Mouse (Mus musculus): ENCODE results near the gene Eid2b. TPM values are rescaled to one million over a fixed set of nuclear protein-coding genes. Genes with fewer than 3 reads are reported as not detected.

The Eid2b gene
- polyA plus RNA-seq, 1 experiment from 2014 or later, result 30.7 TPM

DNA sequence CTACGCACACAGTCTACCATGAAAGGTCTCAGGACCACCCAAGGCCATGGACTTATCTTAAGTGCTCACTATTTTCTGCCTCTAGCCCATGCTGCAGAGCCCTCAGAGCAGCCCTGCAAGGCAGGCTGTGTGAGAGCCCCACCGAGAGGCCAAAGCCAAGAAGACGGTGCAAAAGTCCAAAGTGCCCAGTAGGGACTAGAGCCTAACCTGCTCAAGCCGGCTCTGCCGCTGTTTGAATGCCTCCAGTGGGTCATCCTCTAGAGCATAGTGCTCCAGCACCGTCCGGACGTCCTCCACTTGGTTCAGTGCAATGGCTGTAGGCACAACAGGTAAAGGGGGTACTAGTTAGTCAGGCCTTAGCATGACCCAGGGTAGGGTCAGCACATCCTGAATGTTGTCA is 28.7 kb downstream of the Eid2b start:
- no peak overlapping the region for H3K27ac ChIP-seq
- peaks cover 57% of the 10 kb centered on the region for H3K36me3 ChIP-seq
- 94% methylated on average over 8 of the region's 8 CpGs for WGBS

GRCm38 (mm10) chr7:28309737-28310136 is 32.2 kb downstream of the Eid2b start:
- ATAC-seq (ENCODE audit: low FRiP score, low read depth), result no peak
- H3K36me3 ChIP-seq, result peaks cover 65% of the 10 kb centered on the region
- peak overlapping the region; percentile 2; the same call in 1 of the 2 replicates for H3K9ac ChIP-seq
- peak overlapping the region; percentile 7; the same call in 1 of the 2 replicates for H3K4me3 ChIP-seq
- no peaks in the 10 kb centered on the region for H3K27me3 ChIP-seq (replicated peaks)
- peak overlapping the region; percentile 95 for H3K4me2 ChIP-seq (replicated peaks)
- no peak overlapping the region; the same call in 1 of the 2 replicates for H3K27ac ChIP-seq
- WGBS, result 41% methylated on average over 9 of the region's 9 CpGs
- peaks cover 22% of the 10 kb centered on the region for H3K4me1 ChIP-seq
- H3K9me3 ChIP-seq, result no peaks in the 10 kb centered on the region

More for the DNA sequence above, 28.7 kb downstream of the Eid2b start:
- peaks cover 35% of the 10 kb centered on the region for H3K4me1 ChIP-seq
- H3K9me3 ChIP-seq, result no peaks in the 10 kb centered on the region
- H3K4me2 ChIP-seq (replicated peaks), result no peak overlapping the region
- no peak overlapping the region for H3K9ac ChIP-seq
- no peak overlapping the region for H3K4me3 ChIP-seq
- H3K27me3 ChIP-seq (replicated peaks), result no peaks in the 10 kb centered on the region
- no peak for ATAC-seq (ENCODE audit: low FRiP score, low read depth)

- H3K4me1 ChIP-seq, result peaks cover 22% of the 10 kb centered on the region
- 0 out of 2 replicates have a peak overlapping the region, but pooled peaks have one; percentile 5 for H3K27ac ChIP-seq
- 6% methylated on average over 35 of the region's 35 CpGs for WGBS
- no peaks in the 10 kb centered on the region for H3K9me3 ChIP-seq
- no peaks in the 10 kb centered on the region for H3K27me3 ChIP-seq (replicated peaks)
- peak overlapping the region; percentile 95 for H3K4me2 ChIP-seq (replicated peaks)
- H3K9ac ChIP-seq, result peak overlapping the region; percentile 82
- peak; percentile 59 for ATAC-seq (ENCODE audit: low FRiP score, low read depth)
- H3K36me3 ChIP-seq, result peaks cover 65% of the 10 kb centered on the region
- H3K4me3 ChIP-seq, result peak overlapping the region; percentile 76
Observed at GRCm38 (mm10) chr7:28311151-28311925, 33.8 kb downstream of the Eid2b start.

DNA sequence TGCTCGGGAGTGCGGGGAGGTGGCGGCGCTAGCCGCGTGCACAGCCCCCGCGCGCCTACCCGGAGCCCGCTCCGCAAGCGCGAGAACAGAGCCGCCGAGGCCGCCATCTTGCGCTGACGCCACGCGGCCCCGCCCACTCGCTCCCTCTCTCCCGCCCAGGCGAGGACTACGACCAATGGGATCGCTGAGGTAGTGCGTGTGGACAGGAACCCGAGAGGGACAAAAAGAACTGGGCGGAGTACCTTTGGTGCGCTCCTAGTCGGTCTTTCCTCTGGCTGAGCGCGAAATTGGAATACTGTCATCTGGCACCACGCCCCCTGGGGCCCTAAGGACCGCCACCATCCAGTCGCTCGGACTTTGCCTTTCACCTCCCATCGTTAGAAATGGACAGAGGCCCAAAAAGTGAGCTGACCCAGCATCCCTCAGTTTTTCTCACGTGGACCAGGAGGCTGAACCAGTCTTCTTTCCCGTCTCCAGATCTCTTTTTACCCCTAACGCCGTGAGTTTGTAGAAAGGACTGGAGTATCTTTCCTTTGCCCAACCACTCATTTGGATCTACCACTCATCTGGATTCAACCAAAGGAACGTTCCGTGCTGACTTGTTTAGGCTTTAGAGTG is 34.5 kb downstream of the Eid2b start, which contains the start of gene Timm50:
Timm50 (minus strand) TSS at position 147 of the 618 bp plus-strand sequence.
- peak; percentile 94 for ATAC-seq (ENCODE audit: low FRiP score, low read depth)
- Histone ChIP-seq H3K9ac (peak within 1 kb of the TSS; percentile 82), H3K9me3 (no peaks in the 10 kb centered on the region), H3K27me3 (replicated peaks) (no peaks in the 10 kb centered on the region), H3K27ac (0 out of 2 replicates have a peak within 1 kb of the TSS, but pooled peaks have one; percentile 5), H3K4me2 (replicated peaks) (peak within 1 kb of the TSS; percentile 95), H3K4me1 (peaks cover 22% of the 10 kb centered on the region), H3K36me3 (peaks cover 65% of the 10 kb centered on the region), H3K4me3 (peak within 1 kb of the TSS; percentile 76)
- under 1% methylated on average over 45 of the region's 45 CpGs for WGBS

DNA sequence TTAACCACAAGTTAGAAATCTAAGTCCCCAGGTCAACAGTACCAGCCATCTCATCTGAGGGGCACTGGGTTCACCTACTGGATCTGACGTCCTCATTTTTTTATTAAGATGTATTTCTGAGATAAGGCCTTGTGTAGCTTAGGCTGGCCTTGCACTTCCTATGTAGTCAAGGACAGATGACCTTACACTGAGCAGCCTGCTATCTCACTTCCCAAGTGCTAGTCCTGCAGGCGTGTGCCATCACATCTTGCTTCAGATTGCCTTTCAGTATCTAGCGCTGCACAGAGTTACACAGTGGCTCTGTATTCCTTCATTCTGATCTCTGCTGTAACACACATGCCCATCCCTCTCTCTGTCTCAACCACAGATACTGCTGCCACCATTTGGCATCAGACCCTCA is 40.5 kb downstream of the Eid2b start:
- H3K9me3 ChIP-seq, result no peaks in the 10 kb centered on the region
- no peak overlapping the region for H3K27ac ChIP-seq
- no peak overlapping the region for H3K4me2 ChIP-seq (replicated peaks)
- no peak for ATAC-seq (ENCODE audit: low FRiP score, low read depth)
- no peaks in the 10 kb centered on the region for H3K27me3 ChIP-seq (replicated peaks)
- no peak overlapping the region for H3K9ac ChIP-seq
- H3K4me1 ChIP-seq, result no peaks in the 10 kb centered on the region
- peaks cover 91% of the 10 kb centered on the region for H3K36me3 ChIP-seq
- whole genome bisulfite sequencing, result 91% methylated on average over 3 of the region's 3 CpGs
- H3K4me3 ChIP-seq, result no peak overlapping the region

- Histone ChIP-seq H3K36me3 (peaks cover 98% of the 10 kb centered on the region), H3K9ac (no peak overlapping the region), H3K9me3 (no peaks in the 10 kb centered on the region), H3K4me3 (no peak overlapping the region), H3K27ac (no peak overlapping the region), H3K4me1 (no peaks in the 10 kb centered on the region), H3K27me3 (replicated peaks) (no peaks in the 10 kb centered on the region), H3K4me2 (replicated peaks) (no peak overlapping the region)
- no peak for ATAC-seq (ENCODE audit: low FRiP score, low read depth)
- 94% methylated on average over 17 of the region's 17 CpGs for WGBS
Observed at GRCm38 (mm10) chr7:28318714-28319113, 41.2 kb downstream of the Eid2b start.

GRCm38 (mm10) chr7:28321974-28322720 is 44.6 kb downstream of the Eid2b start:
- Histone ChIP-seq H3K4me2 (replicated peaks) (no peak overlapping the region), H3K27me3 (replicated peaks) (no peaks in the 10 kb centered on the region), H3K36me3 (peaks cover 96% of the 10 kb centered on the region), H3K9me3 (no peaks in the 10 kb centered on the region), H3K27ac (no peak overlapping the region), H3K4me1 (no peaks in the 10 kb centered on the region), H3K9ac (no peak overlapping the region), H3K4me3 (no peak overlapping the region)
- no peak for ATAC-seq (ENCODE audit: low FRiP score, low read depth)
- 94% methylated on average over 15 of the region's 15 CpGs for WGBS

DNA sequence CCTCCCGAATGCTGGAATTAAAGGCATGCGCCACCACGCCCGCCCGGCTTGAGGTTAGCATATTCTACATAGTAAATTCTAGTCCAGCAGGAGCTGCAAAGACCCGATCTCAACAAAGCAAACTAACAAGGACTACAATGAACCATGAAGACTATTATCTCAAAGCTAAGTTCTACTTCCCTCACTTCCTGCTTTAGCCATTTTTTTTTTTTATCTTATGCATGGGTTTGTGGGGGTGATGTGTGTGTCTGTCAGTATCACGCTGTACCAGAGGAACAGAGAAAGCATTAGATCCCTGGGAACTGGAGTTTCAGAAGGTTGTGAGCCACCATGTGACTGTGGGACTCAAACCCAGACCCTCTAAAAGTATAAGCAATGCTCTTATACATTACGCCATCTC is 47.8 kb downstream of the Eid2b start:
- Histone ChIP-seq H3K4me3 (no peak overlapping the region), H3K4me1 (no peaks in the 10 kb centered on the region), H3K27me3 (replicated peaks) (no peaks in the 10 kb centered on the region), H3K4me2 (replicated peaks) (no peak overlapping the region), H3K9ac (no peak overlapping the region), H3K27ac (no peak overlapping the region), H3K36me3 (peaks cover 95% of the 10 kb centered on the region), H3K9me3 (no peaks in the 10 kb centered on the region)
- WGBS, result 94% methylated on average over 8 of the region's 8 CpGs
- ATAC-seq (ENCODE audit: low FRiP score, low read depth), result no peak

GRCm38 (mm10) chr7:28326457-28326856 is 48.9 kb downstream of the Eid2b start:
- no peaks in the 10 kb centered on the region for H3K9me3 ChIP-seq
- ATAC-seq (ENCODE audit: low FRiP score, low read depth), result no peak
- H3K36me3 ChIP-seq, result peaks cover 95% of the 10 kb centered on the region
- no peaks in the 10 kb centered on the region for H3K27me3 ChIP-seq (replicated peaks)
- WGBS, result 84% methylated on average over 4 of the region's 4 CpGs
- no peak overlapping the region for H3K4me2 ChIP-seq (replicated peaks)
- no peak overlapping the region for H3K27ac ChIP-seq
- H3K4me1 ChIP-seq, result no peaks in the 10 kb centered on the region
- H3K4me3 ChIP-seq, result no peak overlapping the region
- H3K9ac ChIP-seq, result no peak overlapping the region

DNA sequence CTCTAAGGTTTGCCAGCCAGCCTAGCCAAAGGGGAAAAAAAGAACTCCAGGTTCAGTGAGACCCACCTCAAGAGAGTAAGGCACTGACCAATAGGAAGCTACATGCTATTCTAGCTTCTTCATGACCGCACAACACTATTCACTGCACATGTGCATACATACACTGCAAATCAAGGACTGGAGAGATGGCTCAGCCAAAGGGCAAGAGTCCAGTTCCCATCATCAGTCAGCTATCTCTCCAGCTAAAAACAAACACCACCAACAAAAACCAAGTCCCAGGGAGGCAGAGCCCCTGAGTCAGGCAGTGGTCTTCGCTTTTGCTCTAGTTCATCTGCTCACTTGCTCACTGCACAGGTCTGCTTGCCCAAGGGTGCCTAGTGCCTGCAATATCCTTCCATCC is 50.7 kb downstream of the Eid2b start:
- WGBS, result 98% methylated on average over 2 of the region's 2 CpGs
- H3K9ac ChIP-seq, result no peak overlapping the region
- no peaks in the 10 kb centered on the region for H3K27me3 ChIP-seq (replicated peaks)
- no peak overlapping the region for H3K27ac ChIP-seq
- H3K36me3 ChIP-seq, result peaks cover 77% of the 10 kb centered on the region
- ATAC-seq (ENCODE audit: low FRiP score, low read depth), result no peak
- no peak overlapping the region for H3K4me2 ChIP-seq (replicated peaks)
- no peak overlapping the region for H3K4me3 ChIP-seq
- H3K4me1 ChIP-seq, result no peaks in the 10 kb centered on the region
- no peaks in the 10 kb centered on the region for H3K9me3 ChIP-seq
